Mouse (Mus musculus): ENCODE data around the gene Cyp17a1.

- no peak for TF ChIP-seq POLR2A (IDR thresholded peaks at IDR 0.05; ENCODE audit: control insufficient read depth, extremely low read depth, insufficient read depth, low read length, poor library complexity)
- no peak for TF ChIP-seq CTCF (IDR thresholded peaks at IDR 0.05; ENCODE audit: borderline replicate concordance, control insufficient read depth, extremely low read depth, insufficient read depth, low read length, poor library complexity)
Observed at GRCm38 (mm10) chr19:46644343-46644792, 28.6 kb downstream of the Cyp17a1 start.
